24 mouse cellular contexts compared by ENCODE assay signal in genomic region chr3:36201098-36201497, GRCm38 (mm10). TPM values are rescaled to one million over a fixed set of nuclear protein-coding genes. Genes with fewer than 3 reads are reported as not detected.
DNase-seq lines count a peak whose midpoint lies in the region; ATAC-seq and TF ChIP-seq lines count a peak whose summit lies in the region.
"Had no signal": no experiment of that assay in that cellular context is flagged by ENCODE, and none has a peak within 500 bp of the region (broad histone marks: within the 10 kb centered on the region; RNA-seq: fewer than 3 reads in every experiment).

No protein-coding gene starts in this region.

- H3K36me3 ChIP-seq in midbrain, embryonic 16.5 days (ENCODE audit: control insufficient read depth, insufficient read depth, low read length) = no peaks in the 10 kb centered on the region
- no peaks in the 10 kb centered on the region for H3K36me3 ChIP-seq in midbrain, embryonic 15.5 days (replicated peaks)
- H3K36me3 ChIP-seq in neural tube, embryonic 15.5 days = no peaks in the 10 kb centered on the region
- H3K36me3 ChIP-seq in forebrain, embryonic 15.5 days = no peaks in the 10 kb centered on the region
- H3K36me3 ChIP-seq: embryonic facial prominence, embryonic 13.5 days; embryonic facial prominence, embryonic 15.5 days; forebrain, embryonic 10.5 days; forebrain, embryonic 12.5 days had no signal

- no peaks in the 10 kb centered on the region for H3K9me3 ChIP-seq in midbrain, embryonic 16.5 days (replicated peaks; ENCODE audit: control insufficient read depth, low read length, poor library complexity, severe bottlenecking)
- no peaks in the 10 kb centered on the region for H3K9me3 ChIP-seq in midbrain, embryonic 15.5 days
- H3K9me3 ChIP-seq in neural tube, embryonic 15.5 days (replicated peaks) = no peaks in the 10 kb centered on the region
- no peaks in the 10 kb centered on the region for H3K9me3 ChIP-seq in forebrain, embryonic 15.5 days
- H3K9me3 ChIP-seq: embryonic facial prominence, embryonic 13.5 days; embryonic facial prominence, embryonic 15.5 days; forebrain, embryonic 10.5 days; forebrain, embryonic 12.5 days had no signal

- 57% methylated on average over 5 of the region's 5 CpGs for WGBS in midbrain, embryonic 16.5 days
- 56% methylated on average over 5 of the region's 5 CpGs for WGBS in midbrain, embryonic 15.5 days
- WGBS in neural tube, embryonic 15.5 days = 71% methylated on average over 5 of the region's 5 CpGs
- WGBS in forebrain, embryonic 15.5 days = 43% methylated on average over 5 of the region's 5 CpGs

- H3K27ac ChIP-seq in midbrain, embryonic 16.5 days (ENCODE audit: low read length) = no peak overlapping the region
- H3K27ac ChIP-seq in midbrain, embryonic 15.5 days = no peak overlapping the region
- H3K27ac ChIP-seq in neural tube, embryonic 15.5 days (replicated peaks) = no peak overlapping the region
- no peak overlapping the region for H3K27ac ChIP-seq in forebrain, embryonic 15.5 days (replicated peaks)
- H3K27ac ChIP-seq: embryonic facial prominence, embryonic 13.5 days; embryonic facial prominence, embryonic 15.5 days; forebrain, embryonic 10.5 days; forebrain, embryonic 12.5 days had no signal

- DNase-seq in Patski (ENCODE audit: low read depth, low spot score) = peak; percentile 19
- DNase-seq: adrenal gland, adult 8-10 months; adrenal gland, postnatal 14 days; adrenal gland, postnatal 36 days; cerebellum, adult 11 months; cerebellum, adult 18-20 months; cerebellum, adult 8-10 months; cerebellum, adult 9-11 months; cerebellum, postnatal 14 days; cerebellum, postnatal 36 days; embryo, embryonic 11 days; forebrain, postnatal 0 days had no signal

- no peak for TF ChIP-seq CTCF in Patski (IDR thresholded peaks at IDR 0.05)

- in situ Hi-C loops in Patski (cut with MboI; ENCODE audit: low pct_unique_long_range_greater_than_20kb) = no loop called here

- CTCF ChIA-PET in Patski (lab: Charles Lee) = interaction anchor here (1.7 to 3.4 kb wide), 4 partner anchors 9 to 296 kb away, joined by 5 to 24 read pairs (median 15); no protein-coding TSS in a partner anchor

- H3K27me3 ChIP-seq in midbrain, embryonic 16.5 days (ENCODE audit: control insufficient read depth, insufficient read depth, low read depth, low read length) = no peaks in the 10 kb centered on the region
- H3K27me3 ChIP-seq in midbrain, embryonic 15.5 days (replicated peaks) = no peaks in the 10 kb centered on the region
- peaks cover 36% of the 10 kb centered on the region for H3K27me3 ChIP-seq in Patski
- H3K27me3 ChIP-seq in neural tube, embryonic 15.5 days (replicated peaks) = no peaks in the 10 kb centered on the region
- H3K27me3 ChIP-seq in forebrain, embryonic 15.5 days = no peaks in the 10 kb centered on the region
- H3K27me3 ChIP-seq: embryonic facial prominence, embryonic 13.5 days; embryonic facial prominence, embryonic 15.5 days; forebrain, embryonic 12.5 days had no signal

- no peak overlapping the region for H3K9ac ChIP-seq in midbrain, embryonic 16.5 days (ENCODE audit: low read depth, low read length)
- no peak overlapping the region for H3K9ac ChIP-seq in midbrain, embryonic 15.5 days
- no peak overlapping the region for H3K9ac ChIP-seq in neural tube, embryonic 15.5 days (replicated peaks)
- H3K9ac ChIP-seq in forebrain, embryonic 15.5 days (replicated peaks) = no peak overlapping the region
- H3K9ac ChIP-seq: embryonic facial prominence, embryonic 13.5 days; embryonic facial prominence, embryonic 15.5 days; forebrain, embryonic 12.5 days; forebrain, postnatal 0 days had no signal

- H3K4me3 ChIP-seq in midbrain, embryonic 16.5 days (ENCODE audit: low read depth, low read length) = no peak overlapping the region
- H3K4me3 ChIP-seq in midbrain, embryonic 15.5 days = no peak overlapping the region
- no peak overlapping the region for H3K4me3 ChIP-seq in neural tube, embryonic 15.5 days (replicated peaks)
- H3K4me3 ChIP-seq in forebrain, embryonic 15.5 days = no peak overlapping the region
- H3K4me3 ChIP-seq: embryonic facial prominence, embryonic 13.5 days; embryonic facial prominence, embryonic 15.5 days; erythroblast, embryonic 14.5 days; forebrain, embryonic 10.5 days; forebrain, embryonic 12.5 days had no signal

- 0 out of 2 replicates have a peak, but pooled peaks have one; percentile 21 for ATAC-seq in midbrain, embryonic 16.5 days
- ATAC-seq in midbrain, embryonic 15.5 days (replicated peaks) = no peak
- peak; percentile 39 for ATAC-seq in Patski
- no peak for ATAC-seq in neural tube, embryonic 15.5 days (ENCODE audit: low FRiP score)
- no peak for ATAC-seq in forebrain, embryonic 15.5 days (replicated peaks)
- ATAC-seq: forebrain, embryonic 14.5 days; forebrain, postnatal 0 days had no signal

- no peak overlapping the region for H3K4me2 ChIP-seq in midbrain, embryonic 16.5 days (ENCODE audit: low read length)
- H3K4me2 ChIP-seq in midbrain, embryonic 15.5 days = no peak overlapping the region
- no peak overlapping the region for H3K4me2 ChIP-seq in neural tube, embryonic 15.5 days
- H3K4me2 ChIP-seq in forebrain, embryonic 15.5 days (replicated peaks) = no peak overlapping the region
- H3K4me2 ChIP-seq: embryonic facial prominence, embryonic 13.5 days; embryonic facial prominence, embryonic 15.5 days; forebrain, embryonic 12.5 days had no signal

- POLR2A ChIA-PET in Patski (lab: Charles Lee) = no interaction called here

- no peaks in the 10 kb centered on the region for H3K4me1 ChIP-seq in midbrain, embryonic 16.5 days (ENCODE audit: control insufficient read depth, insufficient read depth, low read length)
- H3K4me1 ChIP-seq in midbrain, embryonic 15.5 days = no peaks in the 10 kb centered on the region
- no peaks in the 10 kb centered on the region for H3K4me1 ChIP-seq in neural tube, embryonic 15.5 days
- no peaks in the 10 kb centered on the region for H3K4me1 ChIP-seq in forebrain, embryonic 15.5 days
- H3K4me1 ChIP-seq: embryonic facial prominence, embryonic 13.5 days; embryonic facial prominence, embryonic 15.5 days; forebrain, embryonic 10.5 days; forebrain, embryonic 12.5 days had no signal

RNA-seq across cellular contexts. Expression of gene Qrfpr, which starts 21.0 kb away (rescaled TPM):
- 1.5 and 2.3 TPM in 2 replicates for polyA plus RNA-seq in midbrain, embryonic 16.5 days (2015; fragmentation: Nextera tagmentation; extraction: Ambion mirVana)
- polyA plus RNA-seq in midbrain, embryonic 15.5 days (2015; fragmentation: Nextera tagmentation; extraction: Ambion mirVana) = 0.89 and 1.7 TPM in 2 replicates
- not detected for polyA plus RNA-seq in Patski (2021)
- polyA plus RNA-seq in neural tube, embryonic 15.5 days (2015; fragmentation: Nextera tagmentation; extraction: Ambion mirVana) = 2.2 and 2.9 TPM in 2 replicates
- 2.1 and 3.0 TPM in 2 replicates for polyA plus RNA-seq in forebrain, embryonic 15.5 days (2015; fragmentation: Nextera tagmentation; extraction: Ambion mirVana)
- polyA plus RNA-seq: C2C12; embryonic facial prominence, embryonic 11.5 days; erythroblast, embryonic 14.5 days had no signal

RNA-seq across cellular contexts. Expression of gene D3Ertd254e, which starts 50.3 kb away (rescaled TPM):
- 15.0 and 16.7 TPM in 2 replicates for polyA plus RNA-seq in midbrain, embryonic 16.5 days (2015; fragmentation: Nextera tagmentation; extraction: Ambion mirVana)
- 16.3 and 18.0 TPM in 2 replicates for polyA plus RNA-seq in midbrain, embryonic 15.5 days (2015; fragmentation: Nextera tagmentation; extraction: Ambion mirVana)
- 10.2 TPM for polyA plus RNA-seq in Patski (2021)
- 14.8 and 18.1 TPM in 2 replicates for polyA plus RNA-seq in neural tube, embryonic 15.5 days (2015; fragmentation: Nextera tagmentation; extraction: Ambion mirVana)
- 13.6 and 16.6 TPM in 2 replicates for polyA plus RNA-seq in forebrain, embryonic 15.5 days (2015; fragmentation: Nextera tagmentation; extraction: Ambion mirVana)

Comparison
In these comparisons a context has a peak if more than half of its experiments do, and no peak if none do; other contexts are left out.
1. ATAC-seq: peak in midbrain, embryonic 16.5 days (single experiment) and Patski (single experiment); none in midbrain, embryonic 15.5 days (single experiment), neural tube, embryonic 15.5 days (single experiment) and forebrain, embryonic 15.5 days (single experiment).